Mouse (Mus musculus): ENCODE measurements at regions not wholly inside any gene's neighbourhood (a gene's known extent, or its start where the extent isn't known, plus 50 kb on each side); places are given as distances from the start of the nearest gene placed in this dataset.

DNA sequence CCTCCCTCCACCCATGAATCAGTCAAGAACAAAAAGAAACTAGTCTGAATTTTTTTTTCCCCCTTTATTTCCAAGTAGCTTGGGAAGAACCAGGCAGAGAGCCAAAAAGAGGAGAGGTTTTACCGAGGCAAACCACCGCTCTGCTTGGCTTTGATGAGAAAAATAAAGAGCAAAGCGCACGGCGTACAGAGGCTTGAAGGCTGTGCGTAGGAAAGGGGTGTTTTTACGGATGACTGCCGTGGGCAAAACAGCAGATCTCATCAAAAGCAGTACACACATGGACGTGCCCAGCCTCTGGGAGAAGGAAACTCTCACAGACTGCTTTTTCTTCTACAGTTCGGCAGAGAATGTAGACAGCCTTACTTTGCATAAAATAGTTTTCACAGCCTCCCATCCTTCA lies 128.5 kb upstream of the Arid1b start:
- WGBS, result 5% methylated on average over 10 of the region's 10 CpGs
- H3K27ac ChIP-seq (replicated peaks), result peak overlapping the region; percentile 56
- peak overlapping the region; percentile 8; the same call in 1 of the 2 replicates for H3K9ac ChIP-seq (replicated peaks)
- peak overlapping the region; percentile 11 for H3K4me3 ChIP-seq
- ATAC-seq (replicated peaks), result peak; percentile 79; the same call in 1 of the 2 replicates
- no peaks in the 10 kb centered on the region for H3K9me3 ChIP-seq
- H3K36me3 ChIP-seq, result no peaks in the 10 kb centered on the region
- no peaks in the 10 kb centered on the region for H3K27me3 ChIP-seq
- H3K4me1 ChIP-seq, result peaks cover 14% of the 10 kb centered on the region
- peak overlapping the region; percentile 40 for H3K4me2 ChIP-seq (replicated peaks)

DNA sequence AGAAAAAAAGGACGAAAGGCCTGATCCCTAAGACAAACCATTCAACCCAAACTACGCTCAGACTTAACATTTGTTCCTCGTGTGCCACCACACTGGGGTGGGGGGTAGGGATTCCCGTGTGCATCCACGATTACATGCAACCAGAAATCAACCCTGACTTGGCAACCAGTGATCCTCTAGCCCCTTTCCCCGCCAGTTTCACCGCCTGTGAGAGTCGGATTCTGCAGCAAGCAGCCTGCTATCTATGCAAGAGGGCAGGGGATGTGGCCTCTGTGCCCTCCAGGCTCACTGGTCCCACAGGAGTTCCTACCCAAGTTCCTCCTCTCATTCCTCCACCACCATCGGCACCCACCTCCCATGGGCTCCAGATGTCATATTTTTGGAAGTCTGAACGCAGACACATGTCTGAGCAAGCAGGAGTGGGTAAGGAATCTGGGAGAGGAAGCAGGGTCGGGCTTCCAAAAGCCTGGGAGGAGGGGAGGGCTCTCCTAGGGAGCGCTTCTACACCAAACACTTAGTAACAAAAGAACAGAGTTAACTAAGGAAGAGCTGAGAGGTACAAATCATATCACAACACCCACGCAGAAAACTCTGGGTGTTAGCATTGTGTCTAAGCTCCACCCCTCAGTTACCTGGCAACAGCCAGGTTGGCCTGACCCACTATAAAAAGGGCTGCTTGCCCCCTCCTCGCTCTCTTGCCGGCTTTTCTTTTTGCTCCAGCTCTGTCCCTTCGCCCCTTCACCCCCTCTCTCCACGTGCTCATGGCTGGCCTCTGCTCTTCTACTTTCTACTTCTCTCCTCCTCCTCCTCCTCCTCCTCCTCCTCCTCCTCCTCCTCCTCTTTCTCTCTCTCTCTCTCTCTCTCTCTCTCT lies 127.9 kb upstream of the Arid1b start:
- ATAC-seq (replicated peaks), result peak; percentile 57
- no peaks in the 10 kb centered on the region for H3K9me3 ChIP-seq
- peak overlapping the region; percentile 8; the same call in 1 of the 2 replicates for H3K9ac ChIP-seq (replicated peaks)
- H3K27me3 ChIP-seq, result no peaks in the 10 kb centered on the region
- 19% methylated on average over 17 of the region's 17 CpGs for WGBS
- no peaks in the 10 kb centered on the region for H3K36me3 ChIP-seq
- peak overlapping the region; percentile 56 for H3K27ac ChIP-seq (replicated peaks)
- H3K4me3 ChIP-seq, result peak overlapping the region; percentile 11
- H3K4me1 ChIP-seq, result peaks cover 14% of the 10 kb centered on the region
- H3K4me2 ChIP-seq (replicated peaks), result peak overlapping the region; percentile 40

DNA sequence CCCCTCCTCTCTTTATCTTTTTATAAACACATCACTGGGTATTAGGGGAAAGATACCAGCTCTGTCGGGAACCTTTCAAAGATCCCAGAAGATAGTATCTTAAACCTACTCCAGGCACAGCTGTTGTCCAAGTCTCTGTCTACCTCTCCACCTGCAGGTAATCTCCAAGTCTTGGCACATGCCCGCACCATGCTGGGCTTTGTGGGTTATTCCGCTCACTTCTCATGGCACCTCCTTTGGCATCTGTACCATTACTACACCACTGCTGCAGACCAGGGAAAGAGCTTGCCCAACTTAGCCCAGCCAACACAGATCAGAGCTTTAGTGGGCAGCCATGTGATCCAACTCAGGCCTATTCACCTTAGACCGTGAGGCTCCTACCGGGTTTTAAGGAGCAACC lies 127.0 kb upstream of the Arid1b start:
- H3K27me3 ChIP-seq, result no peaks in the 10 kb centered on the region
- H3K4me2 ChIP-seq (replicated peaks), result no peak overlapping the region
- 93% methylated on average over 5 of the region's 5 CpGs for WGBS
- no peaks in the 10 kb centered on the region for H3K9me3 ChIP-seq
- ATAC-seq (replicated peaks), result no peak
- H3K27ac ChIP-seq (replicated peaks), result no peak overlapping the region
- H3K9ac ChIP-seq (replicated peaks), result no peak overlapping the region
- no peaks in the 10 kb centered on the region for H3K36me3 ChIP-seq
- H3K4me3 ChIP-seq, result no peak overlapping the region
- H3K4me1 ChIP-seq, result peaks cover 14% of the 10 kb centered on the region

DNA sequence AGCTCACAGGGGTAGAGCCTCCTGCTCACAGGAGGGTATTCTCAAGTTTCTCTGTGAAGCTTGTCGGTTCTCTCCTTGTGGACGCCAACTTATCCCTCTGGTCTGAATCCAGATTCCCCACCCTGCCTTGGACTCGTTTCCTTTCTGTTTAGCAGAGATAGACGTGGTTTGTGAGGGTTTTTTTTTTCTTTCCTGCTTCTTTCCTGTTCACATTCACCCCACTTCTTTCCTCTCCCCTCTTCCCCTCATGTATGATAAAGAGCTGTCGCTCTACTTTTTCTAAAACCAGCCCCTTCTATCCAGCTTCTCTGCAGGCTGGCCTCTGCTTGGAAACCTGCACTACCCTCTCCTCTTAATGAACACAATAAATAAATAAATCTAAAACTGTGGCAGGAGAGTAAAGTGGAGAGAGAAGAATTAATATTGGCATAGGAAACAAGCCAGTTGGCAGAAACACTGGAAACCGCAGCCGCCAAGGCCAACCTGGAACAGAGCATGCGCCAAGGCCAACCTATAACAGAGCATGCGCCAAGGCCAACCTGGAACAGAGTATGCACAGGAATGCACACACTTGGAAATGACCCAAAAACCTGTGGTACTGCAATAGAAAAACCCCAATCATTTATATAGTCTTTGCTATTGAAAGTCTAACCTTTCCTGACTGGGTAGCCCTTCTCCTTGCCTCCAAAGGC lies 126.2 kb upstream of the Arid1b start:
- no peaks in the 10 kb centered on the region for H3K27me3 ChIP-seq
- no peaks in the 10 kb centered on the region for H3K36me3 ChIP-seq
- H3K9me3 ChIP-seq, result no peaks in the 10 kb centered on the region
- H3K27ac ChIP-seq (replicated peaks), result no peak overlapping the region
- no peak overlapping the region for H3K9ac ChIP-seq (replicated peaks)
- WGBS, result 74% methylated on average over 9 of the region's 9 CpGs
- no peak for ATAC-seq (replicated peaks)
- H3K4me1 ChIP-seq, result peaks cover 14% of the 10 kb centered on the region
- no peak overlapping the region for H3K4me3 ChIP-seq
- no peak overlapping the region for H3K4me2 ChIP-seq (replicated peaks)

DNA sequence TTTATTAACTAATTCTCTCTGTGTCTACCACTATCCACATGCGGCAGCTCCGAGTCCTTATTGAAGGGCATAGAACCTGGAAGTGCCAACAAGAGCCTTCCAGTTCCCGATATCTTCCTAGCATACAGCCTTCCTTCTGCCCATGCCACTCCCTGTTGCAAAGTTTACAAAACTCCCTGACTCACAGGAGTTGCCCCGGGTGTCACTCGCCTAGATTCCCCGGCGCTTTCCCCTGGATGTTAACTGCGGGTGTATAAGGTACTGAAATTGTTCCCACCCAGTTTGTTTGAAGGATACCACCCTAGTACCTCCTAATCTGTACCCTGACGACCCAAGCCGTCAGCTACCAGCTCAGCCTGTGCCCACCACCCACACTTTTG lies 125.7 kb upstream of the Arid1b start:
- Histone ChIP-seq H3K4me1 (peaks cover 14% of the 10 kb centered on the region), H3K9ac (replicated peaks) (no peak overlapping the region), H3K27me3 (no peaks in the 10 kb centered on the region), H3K4me3 (no peak overlapping the region), H3K27ac (replicated peaks) (no peak overlapping the region), H3K36me3 (no peaks in the 10 kb centered on the region), H3K9me3 (no peaks in the 10 kb centered on the region), H3K4me2 (replicated peaks) (no peak overlapping the region)
- WGBS, result 93% methylated on average over 10 of the region's 10 CpGs
- no peak for ATAC-seq (replicated peaks)

DNA sequence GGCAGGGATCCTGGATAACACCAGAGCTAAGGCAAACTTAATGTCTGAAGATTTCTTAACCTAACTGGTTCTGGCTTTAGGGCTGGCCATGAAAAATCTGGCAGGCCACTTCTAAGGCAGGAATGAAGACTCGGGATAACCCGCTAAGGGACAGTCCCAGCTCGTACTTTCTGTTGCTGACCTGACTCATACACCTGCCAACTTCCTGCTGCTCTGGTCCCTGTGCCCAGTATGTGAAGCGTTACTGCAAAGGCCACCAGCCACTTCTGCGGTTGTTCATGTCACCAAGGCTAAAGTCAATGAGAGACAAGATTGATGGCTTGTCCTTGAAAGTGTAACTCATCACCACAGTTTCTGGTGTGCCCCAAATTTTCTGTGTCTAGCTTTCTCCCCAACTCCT lies 125.3 kb upstream of the Arid1b start:
- H3K9ac ChIP-seq (replicated peaks), result no peak overlapping the region
- 84% methylated on average over 5 of the region's 5 CpGs for WGBS
- H3K4me1 ChIP-seq, result peaks cover 14% of the 10 kb centered on the region
- no peak for ATAC-seq (replicated peaks)
- no peak overlapping the region for H3K4me3 ChIP-seq
- no peaks in the 10 kb centered on the region for H3K36me3 ChIP-seq
- H3K9me3 ChIP-seq, result no peaks in the 10 kb centered on the region
- no peak overlapping the region for H3K4me2 ChIP-seq (replicated peaks)
- no peaks in the 10 kb centered on the region for H3K27me3 ChIP-seq
- no peak overlapping the region for H3K27ac ChIP-seq (replicated peaks)

DNA sequence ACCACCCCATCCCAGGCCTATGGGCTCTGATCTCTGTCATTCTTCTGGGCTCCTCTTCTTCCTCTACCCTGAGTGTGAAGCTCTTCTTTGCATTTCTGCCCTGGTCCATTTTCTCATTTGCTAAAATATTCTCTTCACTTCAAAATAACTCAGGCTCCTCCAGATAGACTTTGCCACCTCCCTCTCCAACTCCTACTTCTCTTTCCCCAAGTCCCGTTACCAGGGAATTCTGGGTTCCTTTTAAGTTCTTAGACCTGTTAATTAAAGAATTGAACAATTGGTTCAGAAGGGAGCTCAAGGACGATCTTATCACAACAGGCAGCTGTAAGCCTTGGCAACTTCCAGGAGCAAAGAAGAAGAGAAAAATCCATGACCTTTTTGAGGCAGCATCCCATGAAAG lies 122.9 kb upstream of the Arid1b start:
- WGBS, result 18% methylated on average over 2 of the region's 2 CpGs
- Histone ChIP-seq H3K27me3 (no peaks in the 10 kb centered on the region), H3K4me3 (no peak overlapping the region), H3K9me3 (no peaks in the 10 kb centered on the region), H3K4me2 (replicated peaks) (no peak overlapping the region), H3K27ac (replicated peaks) (no peak overlapping the region), H3K9ac (replicated peaks) (no peak overlapping the region), H3K36me3 (no peaks in the 10 kb centered on the region), H3K4me1 (peaks cover 3% of the 10 kb centered on the region)
- ATAC-seq (replicated peaks), result no peak

DNA sequence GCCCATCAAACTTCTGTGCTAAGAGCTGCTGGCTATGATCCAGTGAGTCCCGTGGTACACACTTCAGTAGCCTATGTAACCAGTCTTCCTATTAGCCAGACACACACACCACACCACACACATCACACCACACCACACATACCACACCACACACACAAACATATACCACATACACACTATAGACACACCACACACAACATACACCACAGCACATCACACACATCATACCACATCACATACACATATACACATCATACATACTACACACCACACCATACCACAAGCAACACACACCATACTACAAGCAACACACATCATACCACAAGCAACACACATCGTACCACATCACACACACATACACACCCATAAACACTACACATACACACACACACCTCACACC lies 119.7 kb upstream of the Arid1b start:
- H3K27me3 ChIP-seq, result no peaks in the 10 kb centered on the region
- H3K36me3 ChIP-seq, result no peaks in the 10 kb centered on the region
- H3K9ac ChIP-seq (replicated peaks), result no peak overlapping the region
- no peak overlapping the region for H3K4me3 ChIP-seq
- WGBS, result 81% methylated on average over 2 of the region's 2 CpGs
- no peak overlapping the region for H3K27ac ChIP-seq (replicated peaks)
- no peaks in the 10 kb centered on the region for H3K9me3 ChIP-seq
- H3K4me1 ChIP-seq, result no peaks in the 10 kb centered on the region
- no peak for ATAC-seq (replicated peaks)
- H3K4me2 ChIP-seq (replicated peaks), result no peak overlapping the region

DNA sequence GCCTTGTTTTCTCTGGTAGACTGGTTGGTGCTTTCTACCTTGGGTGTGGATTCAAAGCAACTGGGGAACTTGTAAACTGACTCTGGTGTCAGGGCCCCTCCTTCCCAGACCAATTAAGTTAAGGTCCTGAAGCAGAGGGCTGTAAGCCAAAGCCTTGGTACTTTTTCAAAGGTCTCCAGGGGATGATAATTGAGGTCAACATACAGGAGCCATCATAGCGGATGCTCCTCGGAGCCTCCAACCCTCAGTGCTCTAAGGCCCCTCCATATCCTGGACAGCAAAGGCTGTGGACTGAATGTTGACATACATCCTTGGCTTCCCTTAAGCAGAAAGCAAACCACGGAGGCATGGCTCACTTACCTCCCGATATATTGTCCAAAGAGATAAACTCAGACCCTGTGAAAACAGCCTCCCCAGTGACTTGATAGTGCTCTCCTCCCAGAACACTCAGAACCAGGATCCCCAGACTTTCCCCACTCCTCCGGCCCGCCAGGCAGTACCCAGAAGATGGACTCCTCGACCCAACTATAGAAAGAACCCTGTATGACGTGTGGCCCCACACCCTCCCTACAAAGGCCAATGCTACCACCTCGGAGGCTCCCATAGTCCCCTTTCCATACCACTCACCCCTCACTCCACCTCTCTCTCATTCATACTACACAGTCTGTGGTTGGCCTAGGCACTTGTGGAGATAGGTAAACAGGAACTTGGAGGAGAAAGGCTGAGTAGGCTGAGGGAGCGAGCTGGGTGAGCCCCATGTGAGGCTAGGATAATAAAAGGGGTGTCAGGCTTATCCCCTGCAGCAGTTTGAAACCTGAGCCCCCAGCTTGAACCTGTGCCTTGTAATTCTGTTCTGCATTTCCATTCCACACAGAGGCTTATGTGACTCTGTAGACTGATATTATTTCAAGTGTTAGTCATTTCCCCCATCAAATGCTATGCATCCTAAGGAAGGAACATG lies 118.8 kb upstream of the Arid1b start:
- Histone ChIP-seq H3K27me3 (no peaks in the 10 kb centered on the region), H3K27ac (replicated peaks) (no peak overlapping the region), H3K4me3 (no peak overlapping the region), H3K4me2 (replicated peaks) (no peak overlapping the region), H3K9ac (replicated peaks) (no peak overlapping the region), H3K36me3 (no peaks in the 10 kb centered on the region), H3K9me3 (no peaks in the 10 kb centered on the region), H3K4me1 (no peaks in the 10 kb centered on the region)
- 78% methylated on average over 10 of the region's 10 CpGs for WGBS
- no peak for ATAC-seq (replicated peaks)

DNA sequence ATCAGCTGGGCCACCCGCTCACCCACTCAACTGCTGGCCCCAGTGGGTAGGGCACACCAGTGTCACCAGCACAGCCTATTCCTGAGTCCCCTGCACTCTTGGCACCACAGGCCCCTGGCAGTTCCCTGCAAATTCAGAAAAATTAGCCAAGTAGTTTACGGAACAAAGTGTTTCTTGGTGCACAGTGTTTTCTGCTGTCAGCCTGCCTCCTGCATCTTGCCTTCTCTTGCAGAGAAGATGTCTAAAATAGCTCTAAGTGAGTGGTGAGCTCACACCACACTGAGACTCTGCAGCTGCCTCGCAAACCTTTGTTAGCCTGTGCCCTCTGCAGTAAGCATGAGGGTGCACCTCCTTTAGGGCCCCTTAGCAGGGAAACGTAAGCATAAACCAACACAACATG lies 117.7 kb upstream of the Arid1b start:
- H3K9me3 ChIP-seq, result no peaks in the 10 kb centered on the region
- H3K4me1 ChIP-seq, result no peaks in the 10 kb centered on the region
- H3K27me3 ChIP-seq, result no peaks in the 10 kb centered on the region
- H3K9ac ChIP-seq (replicated peaks), result no peak overlapping the region
- H3K4me2 ChIP-seq (replicated peaks), result no peak overlapping the region
- no peak overlapping the region for H3K4me3 ChIP-seq
- no peak overlapping the region for H3K27ac ChIP-seq (replicated peaks)
- WGBS, result 84% methylated on average over 4 of the region's 4 CpGs
- no peaks in the 10 kb centered on the region for H3K36me3 ChIP-seq
- no peak for ATAC-seq (replicated peaks)

DNA sequence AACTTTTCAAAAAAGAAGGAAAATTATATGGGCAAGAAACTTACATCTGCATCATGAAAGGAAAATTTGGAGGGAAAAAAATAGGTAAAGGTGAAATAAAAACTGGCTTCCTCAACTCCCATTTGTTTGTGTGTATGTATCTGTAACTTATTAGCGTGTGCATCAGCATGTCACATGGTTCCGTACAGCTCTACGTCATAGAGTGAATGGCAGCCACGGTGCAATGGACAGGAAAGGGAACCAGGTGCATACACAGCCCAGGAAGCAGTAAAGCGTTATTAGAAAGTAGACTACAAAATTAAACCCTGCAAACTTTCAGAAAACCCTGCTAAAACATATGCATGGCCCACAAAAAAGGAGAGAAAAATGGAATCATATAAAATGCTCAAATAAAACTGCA lies 112.7 kb upstream of the Arid1b start:
- no peak overlapping the region for H3K4me3 ChIP-seq
- H3K27ac ChIP-seq (replicated peaks), result no peak overlapping the region
- H3K36me3 ChIP-seq, result no peaks in the 10 kb centered on the region
- no peaks in the 10 kb centered on the region for H3K4me1 ChIP-seq
- ATAC-seq (replicated peaks), result no peak
- no peaks in the 10 kb centered on the region for H3K27me3 ChIP-seq
- H3K4me2 ChIP-seq (replicated peaks), result no peak overlapping the region
- WGBS, result 94% methylated on average over 5 of the region's 5 CpGs
- H3K9me3 ChIP-seq, result 0 out of 2 replicates have a peak, but pooled peaks cover 3% of the 10 kb centered on the region
- no peak overlapping the region for H3K9ac ChIP-seq (replicated peaks)

DNA sequence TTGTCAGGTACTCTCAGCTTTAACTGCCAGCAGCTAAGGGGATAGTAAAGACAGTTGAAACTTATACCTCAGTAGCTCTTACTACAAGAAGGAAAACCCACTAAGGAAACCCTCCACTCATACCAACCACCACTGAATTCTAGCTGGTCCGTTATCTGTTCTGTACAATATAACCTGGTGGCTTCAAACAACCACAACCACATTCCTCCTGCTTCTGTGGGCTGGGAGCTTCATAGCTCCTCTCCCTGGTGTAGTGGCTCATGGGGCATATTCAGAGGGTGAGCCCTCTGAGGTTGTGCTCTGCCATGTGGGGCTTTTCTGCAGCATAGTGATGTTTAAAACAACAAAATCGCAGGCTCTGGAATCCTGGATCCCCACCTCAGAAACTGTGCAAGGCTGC lies 110.0 kb upstream of the Arid1b start:
- Histone ChIP-seq H3K9ac (replicated peaks) (no peak overlapping the region), H3K27ac (replicated peaks) (no peak overlapping the region), H3K4me3 (no peak overlapping the region), H3K4me1 (no peaks in the 10 kb centered on the region), H3K27me3 (no peaks in the 10 kb centered on the region), H3K9me3 (0 out of 2 replicates have a peak, but pooled peaks cover 3% of the 10 kb centered on the region), H3K4me2 (replicated peaks) (no peak overlapping the region), H3K36me3 (no peaks in the 10 kb centered on the region)
- ATAC-seq (replicated peaks), result no peak
- WGBS, result 95% methylated on average over 2 of the region's 2 CpGs
